Mouse (Mus musculus) kidney, postnatal 0 days (tissue): ENCODE data around the gene Gm7030. TPM values are rescaled to one million over a fixed set of nuclear protein-coding genes. Genes with fewer than 3 reads are reported as not detected.
"Not testable (repeated sequence)": the region's sequence is repeated elsewhere in the genome, so short reads cannot be mapped to it uniquely, and the experiment has no call there.

Experiments
- ATAC-seq: fragments of 200-750 bp; cut with Nextera tagmentation; replicated peaks from 2 replicates; pipeline ENCODE4 v1.8.0; 2017; ENCODE audit warnings: low read depth, moderate number of reproducible peaks, moderate TSS enrichment, moderate library complexity; ENCODE audit not compliant: low FRiP score
- DNase-seq: peaks from one replicate; pipeline ENCODE4 v3.0.0-alpha.2; 2016; ENCODE audit warnings: low spot score
- H3K27ac ChIP-seq: fragments of 300-500 bp; sonication (generic); 2 replicates; pipeline ENCODE4 v1.5.1; 2014; ENCODE audit warnings: mild to moderate bottlenecking
- H3K27me3 ChIP-seq: fragments of 300-500 bp; sonication (generic); 2 replicates; pipeline ENCODE4 v1.6.1; 2014; ENCODE audit warnings: low read length, mixed read lengths; ENCODE audit not compliant: insufficient read depth
- H3K36me3 ChIP-seq: fragments of 300-500 bp; sonication (generic); 2 replicates; pipeline ENCODE4 v1.6.1; 2014; ENCODE audit warnings: low read length, mixed read lengths; ENCODE audit not compliant: insufficient read depth
- H3K4me1 ChIP-seq: fragments of 300-500 bp; sonication (generic); replicated peaks from 2 replicates; pipeline ENCODE4 v1.6.1; 2014; ENCODE audit warnings: antibody characterized with exemption, low read length, mixed read lengths; ENCODE audit not compliant: insufficient read depth
- H3K4me2 ChIP-seq: fragments of 300-500 bp; sonication (generic); 2 replicates; pipeline ENCODE4 v1.6.1; 2014; ENCODE audit warnings: mild to moderate bottlenecking, low read length, moderate library complexity, mixed read lengths
- H3K4me3 ChIP-seq: fragments of 300-500 bp; sonication (generic); replicated peaks from 2 replicates; pipeline ENCODE4 v1.5.1; 2014; ENCODE audit warnings: low read depth, low read length
- H3K9ac ChIP-seq: fragments of 300-500 bp; sonication (generic); 2 replicates; pipeline ENCODE4 v1.6.1; 2014; ENCODE audit warnings: low read depth, low read length
- H3K9me3 ChIP-seq: fragments of 300-500 bp; sonication (generic); replicated peaks from 2 replicates; pipeline ENCODE4 v1.6.1; 2016; ENCODE audit warnings: low read length, inconsistent platforms, mixed read lengths
- CTCF ChIP-seq: IDR thresholded peaks from 2 replicates; pipeline ENCODE4 v1.5.1; 2016; ENCODE audit warnings: antibody characterized with exemption, low read depth, mild to moderate bottlenecking, moderate library complexity
- WGBS: fragments of 180-500 bp; shearing (Covaris S2); extraction: QIAGEN DNeasy Blood & Tissue Kit; methylation state at CpG from one replicate; pipeline ENCODE4 v1.1.7; 2014; 5-methylcytosine and 5-hydroxymethylcytosine counted together
- polyA plus RNA-seq: library from polyadenylated mRNA; unstranded; fragments of >200 nt; fragmentation: Nextera tagmentation; extraction: Ambion mirVana; gene quantifications from 2 replicates; pipeline ENCODE4 v1.2.1, GENCODE M21; 2015

The Gm7030 gene
- polyA plus RNA-seq, 1 experiment from 2014 or later = not detected

GRCm38 (mm10) chr17:36113979-36114593 lies 15.1 kb downstream of the Gm7030 start:
- peak; percentile 65 for DNase-seq
- 18% methylated on average over 6 of the region's 6 CpGs for WGBS

DNA sequence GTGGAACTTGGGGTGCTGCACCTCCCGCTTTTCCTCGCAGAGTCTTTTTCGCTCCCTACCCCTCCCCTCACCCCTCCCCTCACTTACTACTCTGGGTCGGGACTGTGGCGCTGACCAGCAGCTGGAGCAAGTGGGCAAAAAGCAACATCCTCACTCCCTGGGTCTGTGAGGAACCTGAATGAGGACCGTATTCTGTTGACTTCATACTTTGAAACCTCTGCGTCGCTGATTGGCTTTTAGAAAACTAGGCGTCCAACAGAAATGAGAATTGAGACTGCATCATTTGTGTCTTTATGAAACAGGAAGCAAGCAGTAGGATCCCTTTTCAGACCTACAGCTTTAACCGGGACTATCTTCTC lies 17.7 kb downstream of the Gm7030 start:
- Histone ChIP-seq H3K4me2 (peak overlapping the region; percentile 67), H3K4me3 (peak overlapping the region; percentile 27)
- not testable (repeated sequence) for ATAC-seq, H3K36me3 ChIP-seq, H3K9me3 ChIP-seq, H3K9ac ChIP-seq, H3K27me3 ChIP-seq, H3K4me1 ChIP-seq, H3K27ac ChIP-seq
- WGBS = 2% methylated on average over 10 of the region's 10 CpGs
- peak; percentile 48 for DNase-seq

More at GRCm38 (mm10) chr17:36113979-36114593, 15.1 kb downstream of the Gm7030 start:
- H3K4me2 ChIP-seq, H3K9me3 ChIP-seq, H3K4me1 ChIP-seq, H3K36me3 ChIP-seq, H3K27me3 ChIP-seq, H3K27ac ChIP-seq, H3K9ac ChIP-seq, H3K4me3 ChIP-seq: not testable (repeated sequence)
- peak; percentile 54; the same call in 1 of the 2 replicates for ATAC-seq
- TF ChIP-seq CTCF = peak; percentile 69

DNA sequence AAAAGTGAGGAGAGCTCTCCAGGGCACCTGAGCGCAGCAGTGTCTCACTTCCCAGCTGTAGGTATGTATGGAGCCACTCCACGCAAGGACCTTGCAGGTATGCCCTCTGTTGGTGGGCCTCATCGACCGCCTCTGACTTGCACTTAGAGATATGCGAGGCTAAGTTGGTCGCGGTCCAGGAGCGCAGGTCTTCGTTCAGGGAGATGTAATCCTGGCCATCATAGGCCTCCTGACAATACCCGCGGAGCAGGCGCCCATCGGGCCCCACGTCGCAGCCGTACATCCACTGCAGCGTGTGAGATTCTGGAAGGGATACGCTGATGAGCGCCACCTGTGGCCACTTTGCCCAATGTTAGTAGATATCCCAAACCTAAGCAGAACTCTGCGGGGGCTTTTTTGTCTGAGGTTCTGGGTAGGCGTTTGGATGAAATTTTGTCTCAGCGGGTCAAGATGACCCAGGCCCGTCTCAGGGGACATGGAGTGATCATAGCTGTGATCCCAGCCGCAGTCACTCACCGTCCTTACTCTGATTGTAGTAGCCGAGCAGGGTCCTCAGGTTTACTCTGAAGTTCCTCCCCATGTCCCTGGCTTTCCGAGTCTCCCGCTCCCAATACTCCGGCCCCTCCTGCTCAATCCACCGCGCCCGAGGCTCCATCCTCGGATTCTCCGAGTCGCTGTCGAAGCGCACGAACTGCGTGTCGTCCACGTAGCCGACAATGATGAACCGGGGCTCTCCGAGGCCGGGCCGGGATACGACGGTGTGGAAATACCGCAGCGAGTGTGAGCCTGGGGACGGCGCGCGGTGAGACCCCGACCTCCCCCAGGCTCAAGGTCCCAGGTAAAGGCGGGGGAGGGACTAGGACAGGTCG lies 18.4 kb downstream of the Gm7030 start:
- DNase-seq, ATAC-seq, H3K9ac ChIP-seq: not testable (repeated sequence)

DNA sequence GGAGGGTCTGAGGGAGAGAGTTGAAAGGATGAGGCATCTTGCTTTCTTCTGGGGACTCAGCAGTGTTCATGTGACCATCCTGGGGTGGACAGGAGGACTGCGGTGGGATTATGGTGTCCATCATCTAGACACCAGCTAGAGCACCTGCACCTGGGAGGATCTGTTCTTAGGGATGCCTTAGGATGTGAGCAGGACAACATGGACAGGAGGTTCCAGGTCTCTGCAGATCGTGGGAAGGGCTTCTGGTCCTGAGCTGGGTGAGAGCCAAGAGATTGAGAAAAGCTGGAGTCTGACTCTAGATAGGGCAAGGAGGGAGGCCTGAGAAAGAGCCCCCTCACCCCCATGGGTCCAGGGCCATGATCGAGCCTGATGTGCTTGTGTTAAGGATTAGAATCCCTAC lies 19.1 kb downstream of the Gm7030 start:
- not testable (repeated sequence) for H3K27me3 ChIP-seq, H3K4me3 ChIP-seq, ATAC-seq, H3K4me2 ChIP-seq, H3K9me3 ChIP-seq, H3K4me1 ChIP-seq, H3K27ac ChIP-seq, H3K9ac ChIP-seq, DNase-seq, H3K36me3 ChIP-seq
- WGBS = 61% methylated on average over 3 of the region's 3 CpGs

More for the DNA sequence above, 18.4 kb downstream of the Gm7030 start:
- under 1% methylated on average over 54 of the region's 57 CpGs for WGBS
- TF ChIP-seq CTCF = peak; percentile 45; the same call in 1 of the 2 replicates
- H3K27ac ChIP-seq, H3K9me3 ChIP-seq, H3K4me1 ChIP-seq, H3K27me3 ChIP-seq, H3K36me3 ChIP-seq: not testable (repeated sequence)
- peak overlapping the region; percentile 27 for H3K4me3 ChIP-seq
- peak overlapping the region; percentile 67 for H3K4me2 ChIP-seq

- whole genome bisulfite sequencing = 89% methylated on average over 11 of the region's 12 CpGs
- not testable (repeated sequence) for DNase-seq, ATAC-seq
Observed at GRCm38 (mm10) chr17:36102091-36102490, 27.1 kb downstream of the Gm7030 start.

GRCm38 (mm10) chr17:36099603-36100002 lies 29.6 kb downstream of the Gm7030 start:
- not testable (repeated sequence) for H3K9me3 ChIP-seq, H3K27ac ChIP-seq, ATAC-seq, H3K36me3 ChIP-seq, H3K9ac ChIP-seq, DNase-seq, H3K4me3 ChIP-seq, H3K4me1 ChIP-seq, H3K27me3 ChIP-seq, H3K4me2 ChIP-seq
- 50% methylated on average over 2 of the region's 2 CpGs for WGBS

More at GRCm38 (mm10) chr17:36102091-36102490, 27.1 kb downstream of the Gm7030 start:
- H3K36me3 ChIP-seq, H3K9ac ChIP-seq, H3K9me3 ChIP-seq, H3K27me3 ChIP-seq, H3K4me3 ChIP-seq, H3K4me2 ChIP-seq, H3K4me1 ChIP-seq, H3K27ac ChIP-seq: not testable (repeated sequence)
